Mouse (Mus musculus): ENCODE results near the gene Gm5741.
A peak's percentile ranks its signal among the peaks of the same experiment; 100 is the strongest.

The Gm5741 gene

DNA sequence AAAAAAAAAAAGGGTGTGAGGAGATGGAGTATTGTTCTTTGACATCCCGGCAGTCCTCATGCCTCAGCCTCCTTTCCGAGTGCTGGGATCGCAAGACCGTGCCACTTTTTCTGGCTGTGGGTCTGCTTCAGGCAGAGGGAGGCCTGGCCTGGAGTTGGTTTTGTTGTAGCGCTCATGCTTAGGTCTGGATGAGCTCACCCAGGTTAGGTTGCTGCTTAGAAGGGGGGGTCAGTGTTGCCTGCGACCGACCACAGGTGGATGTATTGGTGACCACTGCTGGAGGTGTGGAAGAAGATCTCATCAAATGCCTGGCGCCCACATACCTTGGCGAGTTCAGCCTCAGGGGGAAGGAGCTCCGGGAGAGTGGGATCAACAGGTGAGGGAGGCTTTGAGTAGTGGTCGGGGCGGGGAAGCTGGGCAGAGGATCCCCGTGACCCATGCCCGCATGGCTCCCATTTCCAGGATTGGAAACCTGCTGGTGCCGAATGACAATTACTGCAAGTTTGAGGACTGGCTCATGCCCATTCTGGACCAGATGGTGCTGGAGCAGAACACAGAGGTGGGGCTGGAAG is 5.3 kb upstream of the Gm5741 start:
- no peak for DNase-seq

DNA sequence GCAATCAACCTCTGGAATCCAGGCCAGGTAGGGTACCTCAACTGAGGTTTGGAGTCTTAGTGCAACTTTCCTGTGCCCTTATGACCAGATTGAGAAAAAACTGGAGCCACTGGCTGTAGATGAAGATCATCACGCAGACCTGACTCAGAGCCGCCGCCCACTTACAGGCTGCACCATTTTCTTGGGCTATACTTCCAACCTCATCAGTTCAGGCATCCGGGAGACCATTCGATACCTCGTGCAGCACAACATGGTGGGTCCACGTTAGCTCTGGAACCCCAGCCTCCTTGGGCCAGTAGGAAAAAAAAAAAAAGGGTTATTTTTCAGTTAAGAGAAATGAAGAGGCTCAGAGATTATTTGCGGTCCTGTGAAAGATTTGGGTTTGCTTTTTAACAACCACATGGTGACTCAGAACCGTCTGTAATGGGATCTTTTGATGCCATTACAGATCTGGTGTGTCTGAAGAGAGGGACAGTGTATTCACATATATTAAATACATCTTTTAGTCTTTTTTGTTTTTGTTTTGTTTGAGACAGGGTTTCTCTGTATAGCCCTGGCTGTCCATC is 4.7 kb upstream of the Gm5741 start:
- no peak for DNase-seq

DNA sequence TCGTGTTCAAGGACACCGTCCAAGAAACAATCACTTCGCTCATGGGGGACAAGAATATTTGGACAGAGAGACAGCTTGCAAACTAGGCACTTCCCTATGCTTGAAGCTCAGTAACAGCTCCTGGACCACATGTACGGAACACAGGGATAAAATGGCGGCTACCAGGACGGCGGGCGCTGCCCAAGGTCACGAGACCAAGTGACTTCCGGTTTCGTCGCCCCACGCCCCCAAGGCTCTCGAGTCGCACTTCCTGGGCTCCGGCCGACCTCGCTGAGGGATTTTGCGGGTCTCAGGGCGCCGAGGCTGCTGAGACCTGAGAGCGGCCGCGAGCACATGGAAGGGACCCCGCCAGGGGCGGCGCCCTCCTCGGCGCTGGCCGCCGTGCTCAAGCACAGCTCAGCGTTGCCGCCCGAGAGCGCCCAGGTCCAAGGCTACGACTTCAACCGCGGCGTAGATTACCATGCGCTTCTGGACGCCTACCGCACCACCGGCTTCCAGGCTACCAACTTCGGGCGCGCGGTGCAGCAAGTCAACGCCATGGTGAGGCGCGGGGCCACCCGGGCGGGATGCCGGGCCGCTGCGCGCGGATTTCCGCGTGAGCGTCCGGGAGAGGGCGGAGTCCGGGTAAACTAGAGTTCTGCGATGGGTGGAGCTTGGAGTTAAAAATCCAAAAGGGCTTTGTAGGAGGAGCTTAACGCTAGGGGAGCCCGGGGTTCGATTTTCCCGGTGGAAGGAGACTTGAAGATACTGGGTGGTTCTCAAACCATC is 3.9 kb upstream of the Gm5741 start, which contains the start of gene Dhps:
Gene Dhps, plus strand, starts transcription at position 244 of the 768 bp plus-strand sequence.
- DNase-seq, result peak; percentile 92

DNA sequence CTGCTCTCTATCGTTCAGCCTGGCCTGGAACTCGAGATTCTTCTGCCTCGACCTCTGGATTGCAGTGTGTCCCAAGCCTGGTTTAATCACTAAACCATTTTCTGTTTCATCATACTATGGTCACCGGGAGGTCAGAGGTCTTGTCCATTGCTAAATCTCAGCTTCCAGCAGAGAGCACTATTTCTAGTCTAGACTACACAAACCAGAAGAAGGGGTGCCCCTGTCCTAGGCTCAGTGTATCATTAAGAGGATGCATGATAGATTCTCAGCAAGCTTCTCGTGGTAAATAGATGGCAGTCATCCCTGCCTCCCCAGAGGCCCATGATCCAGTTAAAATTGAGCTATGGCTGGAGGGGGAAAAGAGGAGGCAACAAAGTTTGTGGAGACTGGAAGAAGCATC is 3.3 kb upstream of the Gm5741 start:
- DNase-seq, result peak; percentile 18

DNA sequence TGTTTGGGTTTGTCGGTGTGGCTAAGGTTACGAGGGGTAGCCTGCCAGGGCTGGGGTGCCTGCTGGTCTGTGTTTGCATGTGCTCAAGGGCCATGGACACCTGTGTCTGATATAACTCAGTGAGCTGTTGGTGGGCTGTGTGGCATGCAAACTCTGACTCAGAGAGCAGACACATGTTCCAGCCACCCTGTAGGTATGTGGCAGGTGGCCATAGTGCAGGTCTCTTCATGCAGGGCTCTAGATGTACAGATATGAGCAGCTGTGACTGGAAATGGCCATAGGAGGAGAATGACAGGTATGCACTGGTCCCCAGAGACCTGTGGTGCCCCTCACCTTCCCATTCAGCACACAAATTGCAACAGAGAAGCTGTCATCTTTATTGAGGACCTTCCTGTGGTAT is 627 bp downstream of the Gm5741 start:
- no peak for DNase-seq

DNA sequence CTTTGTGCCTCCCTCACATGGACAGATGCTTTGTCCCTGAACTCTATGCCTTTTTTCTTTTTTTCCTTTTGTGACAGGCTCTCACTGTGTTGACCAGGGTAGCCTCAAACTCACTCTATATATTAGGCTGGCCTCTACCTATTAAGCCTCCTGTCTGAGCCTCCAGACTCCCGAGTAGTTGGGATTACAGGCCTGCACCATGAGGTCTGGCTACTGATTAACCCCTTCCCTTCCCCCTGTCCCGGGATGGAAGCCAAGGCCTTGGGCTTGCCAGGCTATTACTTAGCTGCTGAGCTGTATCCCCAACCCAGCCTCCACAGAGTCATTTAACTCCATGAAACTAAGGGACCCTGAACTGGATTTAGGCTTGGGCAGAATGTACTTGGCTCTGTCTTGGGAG is 2.6 kb downstream of the Gm5741 start:
- DNase-seq, result peak; percentile 39

DNA sequence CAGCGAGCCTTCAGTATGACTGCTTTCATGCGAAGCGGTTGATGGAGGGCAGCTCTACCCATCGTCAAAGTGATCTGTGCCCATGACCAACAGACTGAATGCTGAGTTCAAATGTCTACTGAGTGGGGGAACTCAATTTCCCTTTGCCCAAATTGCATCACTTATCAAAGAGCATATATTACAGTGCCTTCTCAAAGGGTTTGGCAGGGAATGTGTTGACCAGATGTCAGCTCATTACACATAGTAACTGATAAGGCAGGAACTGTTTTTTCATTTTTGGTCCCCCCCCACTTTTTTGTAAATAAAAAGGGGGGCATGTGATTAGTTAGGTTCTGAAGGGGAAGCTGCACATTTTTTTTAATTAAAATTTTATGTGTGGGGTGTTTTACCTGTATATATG is 5.2 kb downstream of the Gm5741 start:
- no peak for DNase-seq

DNA sequence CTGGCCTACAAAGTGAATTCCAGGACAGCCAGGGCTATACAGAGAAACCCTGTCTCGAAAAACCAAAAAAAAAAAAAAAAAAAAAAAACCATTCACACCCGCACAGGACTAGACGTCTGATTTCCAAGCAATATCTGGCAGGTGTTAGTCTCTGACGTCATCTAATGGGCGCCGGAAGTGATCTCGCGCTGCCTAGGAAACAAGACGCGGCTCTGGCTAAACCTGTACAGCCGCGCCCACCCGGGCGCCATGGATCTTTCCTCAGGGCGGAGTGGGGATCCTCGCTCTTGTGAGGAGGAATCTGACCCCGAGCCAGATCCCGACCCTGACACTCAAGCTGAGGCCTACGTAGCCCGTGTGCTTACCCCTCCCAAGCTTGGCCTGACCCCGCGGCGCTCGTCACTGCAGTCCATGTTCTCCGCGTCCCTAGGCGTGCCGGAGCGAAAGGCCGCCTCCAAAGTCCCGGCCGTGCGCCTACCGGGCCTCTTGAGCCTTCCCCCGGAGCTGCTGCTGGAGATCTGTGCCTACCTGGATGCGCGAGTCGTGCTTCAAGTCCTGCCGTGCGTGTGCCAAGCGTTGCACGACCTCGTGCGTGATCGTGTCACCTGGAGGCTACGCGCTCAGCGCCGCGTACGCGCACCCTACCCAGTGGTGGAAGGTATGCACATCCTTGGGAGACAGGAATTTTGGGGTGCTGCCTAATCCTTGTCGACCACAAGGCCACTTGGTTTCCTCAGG is 7.7 kb downstream of the Gm5741 start, which contains the start of gene Fbxw9:
Gene Fbxw9, plus strand, starts transcription at position 177 of the 738 bp plus-strand sequence.
- DNase-seq, result peak; percentile 82

DNA sequence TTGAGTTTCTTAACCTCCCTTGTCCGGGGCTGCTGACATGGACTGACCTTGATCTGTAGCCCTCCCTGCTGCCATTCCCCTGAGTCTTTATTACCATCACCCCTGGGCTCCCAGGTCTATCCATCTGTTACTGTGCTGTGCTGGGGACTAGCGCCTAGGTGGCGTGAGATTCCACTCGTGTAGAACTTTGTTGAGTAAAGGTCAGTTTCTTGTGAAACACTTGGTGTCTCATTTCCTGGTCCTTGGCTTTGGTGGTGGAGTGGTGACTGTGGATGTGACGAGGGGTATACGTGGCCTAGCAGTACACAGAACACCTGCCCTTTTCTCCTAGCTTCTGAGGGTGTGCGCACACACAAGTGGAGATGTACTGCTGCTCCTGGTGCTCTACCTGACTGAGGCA is 10.4 kb downstream of the Gm5741 start:
- no peak for DNase-seq

DNA sequence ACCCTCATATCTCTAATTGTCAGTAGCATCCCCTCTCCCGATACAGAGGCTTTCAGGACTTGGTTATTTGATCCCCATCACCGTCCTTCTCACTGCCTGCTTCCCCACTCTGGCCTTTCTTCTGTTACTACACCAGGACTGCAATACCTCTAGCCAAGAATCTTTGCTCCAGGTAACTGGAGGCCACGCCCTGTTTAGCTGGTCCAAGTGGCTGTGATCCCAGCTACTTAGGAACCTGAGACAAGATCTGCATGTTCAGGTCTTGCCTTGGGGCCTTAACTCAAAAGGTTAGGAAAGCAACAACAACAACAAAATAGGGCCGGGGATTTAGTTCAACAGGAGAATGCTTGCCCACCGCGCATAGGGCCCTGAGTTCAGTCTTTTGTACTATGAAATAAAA is 24.2 kb downstream of the Gm5741 start:
- DNase-seq, result no peak

DNA sequence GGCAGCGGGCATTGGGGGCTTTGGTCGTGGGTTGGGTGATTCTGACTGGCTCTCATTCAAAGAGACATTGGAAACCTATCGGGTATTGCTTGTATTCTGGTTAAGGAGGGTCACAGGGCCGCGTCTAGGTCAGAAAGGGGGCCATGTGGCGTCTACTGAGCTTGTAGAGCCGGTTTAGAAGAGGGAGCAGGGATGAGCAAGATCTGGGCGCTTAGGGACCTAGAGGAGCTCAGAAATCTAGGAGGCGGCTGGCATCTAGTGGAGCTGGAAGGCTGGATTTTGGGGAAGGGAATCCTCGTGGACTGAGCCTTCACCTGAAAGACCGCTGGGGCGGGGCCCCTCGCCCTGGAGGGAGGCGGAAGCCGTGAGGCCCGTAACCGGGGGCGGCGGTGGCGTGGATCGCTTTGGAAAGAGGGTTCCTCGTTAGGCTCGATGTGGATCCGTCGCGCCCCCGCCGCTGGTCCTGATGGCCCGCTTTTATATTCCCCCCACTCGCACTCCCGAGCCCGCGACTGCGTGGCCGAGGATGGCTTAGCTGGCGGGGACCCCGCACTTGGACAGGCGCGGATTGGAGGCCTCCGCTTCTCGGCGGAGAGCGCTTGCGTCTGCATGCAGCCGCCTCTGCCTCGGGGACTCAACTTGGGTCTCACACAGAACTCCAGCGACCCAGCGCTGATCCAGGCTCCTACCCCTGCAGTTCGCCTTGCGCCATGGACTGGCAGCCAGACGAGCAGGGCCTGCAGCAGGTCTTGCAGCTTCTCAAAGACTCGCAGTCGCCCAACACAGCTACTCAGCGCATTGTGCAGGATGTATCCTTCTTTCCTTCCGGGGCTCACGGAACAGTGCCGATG is 29.9 kb downstream of the Gm5741 start:
- DNase-seq, result peak; percentile 85

DNA sequence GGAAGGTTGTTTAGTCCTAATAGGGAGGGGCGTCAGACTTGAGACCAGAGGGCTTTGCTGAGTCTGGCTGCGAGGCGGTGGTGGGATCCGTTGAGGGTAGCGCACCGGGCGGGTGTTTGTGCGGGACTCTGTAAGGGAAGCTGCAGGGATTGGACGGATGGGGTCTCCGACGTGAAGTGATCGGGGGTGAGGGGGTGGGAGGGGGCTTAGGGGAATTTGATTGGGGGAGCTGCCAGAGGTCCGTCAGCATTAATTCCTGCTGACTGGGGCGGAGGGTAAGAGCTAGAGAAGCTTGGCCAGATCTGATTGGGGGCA is 30.5 kb downstream of the Gm5741 start:
- DNase-seq, result no peak

DNA sequence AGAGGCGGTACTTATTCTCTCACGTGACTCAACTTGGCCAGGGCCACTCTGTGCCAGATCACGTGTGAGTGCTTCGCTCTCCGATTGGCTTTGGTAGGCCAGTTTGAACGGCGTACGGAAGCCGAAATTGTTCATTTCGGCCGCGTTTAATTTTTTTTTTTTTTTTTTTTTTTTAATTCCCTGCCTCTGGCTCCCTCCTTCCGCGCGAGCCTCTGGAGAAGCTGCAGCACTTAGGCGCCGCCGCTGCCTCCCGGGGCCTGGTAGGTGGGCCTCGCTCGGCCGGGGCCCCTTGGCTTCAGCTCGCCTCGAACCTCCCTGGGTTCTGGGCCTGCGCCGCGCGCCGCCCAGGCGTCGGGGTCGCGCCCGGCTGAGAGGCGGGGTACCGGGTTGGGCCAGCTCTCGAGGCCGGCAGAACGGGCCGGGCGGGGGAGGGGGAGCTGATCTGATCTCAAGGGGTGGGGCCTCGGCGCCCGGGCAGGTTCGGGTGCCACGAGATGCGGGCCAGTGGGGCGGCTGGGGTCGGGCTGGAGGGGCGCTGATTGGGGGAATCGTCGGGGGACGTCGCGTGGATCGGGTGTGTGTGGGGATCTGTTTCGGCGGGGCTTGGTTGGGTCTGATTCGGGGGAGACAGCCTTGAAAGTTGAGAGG is 30.9 kb downstream of the Gm5741 start, which contains the start of gene Tnpo2:
Gene Tnpo2, plus strand, starts transcription at position 198 of the 648 bp plus-strand sequence.
- peak; percentile 92 for DNase-seq

DNA sequence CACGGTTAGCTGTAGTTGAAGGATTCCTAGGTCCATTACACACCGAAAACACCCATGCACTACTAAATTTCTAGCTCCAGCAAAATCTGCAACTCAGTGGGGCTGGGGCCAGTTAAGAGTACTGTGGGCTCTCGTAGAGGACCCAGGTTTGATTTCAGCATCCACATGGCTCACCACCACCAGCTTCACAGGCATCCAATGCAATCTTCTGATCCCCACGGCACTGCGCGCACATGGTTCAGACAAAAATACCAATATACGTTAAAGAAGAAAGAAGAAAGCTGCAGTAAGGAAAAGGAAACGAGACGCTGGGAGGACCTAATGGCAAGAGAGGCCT is 31.4 kb downstream of the Gm5741 start:
- DNase-seq, result no peak

DNA sequence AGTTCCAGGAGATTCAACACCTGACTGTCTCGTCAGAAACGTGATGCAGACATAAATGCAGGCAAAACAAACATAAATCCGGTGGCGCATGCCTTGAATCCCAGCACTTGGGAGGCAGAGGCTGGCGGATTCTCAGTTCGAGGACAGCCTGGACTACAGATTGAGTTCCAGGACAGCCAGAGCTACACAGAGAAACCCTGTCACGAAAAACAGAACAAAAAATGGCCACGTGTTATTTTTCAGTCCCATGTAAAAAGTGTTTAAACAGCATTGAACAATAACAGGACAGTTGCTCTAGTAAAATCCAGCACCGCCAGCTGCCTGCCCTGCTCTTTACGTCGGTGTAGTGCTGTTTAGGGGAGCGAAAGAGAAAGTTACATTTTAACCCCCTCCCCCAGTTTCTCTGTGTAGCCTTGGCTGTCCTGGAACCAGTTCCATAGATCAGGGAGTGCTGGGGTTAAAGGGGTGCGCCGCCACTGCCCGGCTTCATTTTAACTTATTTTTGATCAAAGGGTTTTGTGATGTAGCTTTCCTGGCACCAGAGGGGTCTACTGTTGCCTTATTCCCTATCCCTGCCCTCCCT is 32.0 kb downstream of the Gm5741 start:
- DNase-seq, result peak; percentile 29

DNA sequence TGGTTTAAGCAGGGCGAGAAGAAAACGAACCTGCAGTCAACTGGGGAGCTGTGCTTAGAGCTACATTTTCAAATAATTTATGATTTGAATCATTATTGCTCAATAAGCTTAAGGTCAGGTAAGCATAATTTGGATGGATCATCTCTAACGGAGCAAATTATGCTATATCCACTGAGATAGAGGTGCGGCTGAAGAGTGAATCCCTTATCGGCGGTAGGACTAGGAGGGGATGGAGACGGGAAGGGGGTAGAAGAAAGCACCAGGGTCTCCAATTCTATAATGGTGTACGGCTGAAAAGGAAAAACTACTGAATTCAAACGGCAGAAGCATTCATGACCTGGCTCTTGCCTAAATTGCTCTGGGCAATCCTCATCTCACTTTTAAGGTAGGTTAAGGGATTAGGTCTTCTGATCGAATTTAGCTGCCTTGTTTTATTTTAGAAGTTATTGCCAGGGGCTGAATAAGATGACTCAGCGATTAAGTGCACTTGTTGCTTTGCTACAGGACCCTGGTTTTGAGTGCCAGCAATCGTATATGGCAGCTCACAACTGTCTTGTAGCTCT is 32.5 kb downstream of the Gm5741 start:
- no peak for DNase-seq

DNA sequence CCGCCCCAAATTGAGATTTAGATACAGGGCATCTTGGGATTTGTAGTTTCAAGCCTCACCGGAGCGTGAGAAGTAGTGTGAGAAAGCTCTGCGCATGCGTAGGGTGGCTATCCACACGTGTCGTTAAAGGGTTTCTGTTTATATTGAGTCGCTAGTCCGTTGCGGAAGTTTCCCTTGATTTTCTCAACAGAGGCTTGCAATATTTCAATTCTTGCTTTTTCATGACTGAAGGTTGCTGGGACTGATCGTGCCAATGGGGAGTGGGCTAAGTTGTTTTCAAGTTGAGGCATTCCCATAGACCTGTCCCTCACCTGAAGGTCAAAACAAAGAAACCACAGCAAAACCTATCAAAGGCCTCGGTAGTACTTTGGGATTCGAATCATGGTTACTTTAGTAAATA is 33.0 kb downstream of the Gm5741 start:
- DNase-seq, result peak; percentile 84

DNA sequence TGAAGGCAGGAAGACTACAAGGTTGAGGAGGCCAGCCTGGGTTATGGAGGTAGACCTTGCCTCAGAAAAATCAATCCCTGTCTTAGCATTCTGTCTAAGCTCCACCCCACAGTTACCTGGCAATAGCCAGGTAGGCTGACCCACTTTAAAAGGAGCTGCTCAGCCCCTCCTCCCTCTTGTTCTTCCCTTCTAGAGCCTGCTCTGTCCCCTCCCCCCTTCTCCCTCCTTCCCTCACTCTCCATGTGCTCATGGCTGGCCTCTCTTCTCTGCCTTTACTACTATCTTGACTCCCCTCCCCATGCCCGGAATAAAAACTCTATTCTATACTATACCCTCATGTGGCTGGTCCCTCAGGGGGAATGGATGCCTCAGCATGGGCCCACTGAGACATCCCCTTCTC is 33.9 kb downstream of the Gm5741 start:
- no peak for DNase-seq

DNA sequence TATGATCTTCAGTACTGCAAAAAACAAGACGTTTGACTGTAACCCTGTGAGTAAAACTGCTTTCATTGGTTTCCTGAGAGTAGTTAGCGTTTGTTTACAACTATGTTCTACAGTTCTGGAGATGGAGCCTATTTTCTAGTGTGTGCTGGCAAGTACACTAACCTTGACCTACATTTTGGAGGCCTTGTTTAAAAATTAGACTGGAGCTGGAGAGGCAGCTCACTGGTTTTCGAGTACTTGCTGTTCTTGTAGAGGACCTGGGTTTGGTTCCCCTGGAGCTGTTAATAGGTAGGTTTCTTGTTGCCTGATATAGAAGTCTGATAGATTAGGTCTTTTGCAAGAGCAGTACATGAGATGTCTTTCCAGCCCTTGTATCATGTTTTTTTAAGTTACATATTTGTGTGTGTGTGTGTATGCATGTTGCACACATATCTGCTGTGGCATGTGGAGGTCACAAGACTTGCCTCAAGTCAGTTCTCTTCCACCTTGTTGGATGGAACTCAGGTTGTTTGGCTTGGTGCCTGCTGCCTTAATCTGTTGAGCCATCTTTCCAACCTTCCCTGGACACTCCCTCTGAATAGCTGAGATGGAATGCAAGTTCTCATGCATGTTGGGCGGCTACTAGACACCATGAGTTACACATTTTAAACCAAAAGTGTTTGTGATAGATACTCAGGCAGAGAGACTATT is 35.0 kb downstream of the Gm5741 start:
- DNase-seq, result no peak

DNA sequence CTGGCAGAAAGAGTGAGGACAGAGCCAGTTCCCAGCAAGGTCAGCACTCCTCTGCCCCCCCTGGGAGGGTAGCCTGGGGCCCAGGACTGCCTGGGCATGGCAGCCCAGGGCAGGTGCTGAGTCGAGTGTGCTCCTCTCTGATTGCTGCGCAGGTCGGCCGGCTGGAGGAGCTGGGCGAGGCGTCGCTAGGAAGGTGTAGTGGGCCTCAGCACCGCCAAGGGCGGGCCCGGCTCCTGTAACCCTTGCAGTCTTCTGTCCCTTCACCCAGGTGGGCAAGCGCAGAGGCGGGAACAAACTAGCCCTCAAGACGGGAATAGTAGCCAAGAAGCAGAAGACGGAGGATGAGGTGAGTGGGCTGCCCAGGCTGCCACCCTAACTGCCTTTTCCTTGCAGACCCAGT is 38.5 kb downstream of the Gm5741 start:
- no peak for DNase-seq

DNA sequence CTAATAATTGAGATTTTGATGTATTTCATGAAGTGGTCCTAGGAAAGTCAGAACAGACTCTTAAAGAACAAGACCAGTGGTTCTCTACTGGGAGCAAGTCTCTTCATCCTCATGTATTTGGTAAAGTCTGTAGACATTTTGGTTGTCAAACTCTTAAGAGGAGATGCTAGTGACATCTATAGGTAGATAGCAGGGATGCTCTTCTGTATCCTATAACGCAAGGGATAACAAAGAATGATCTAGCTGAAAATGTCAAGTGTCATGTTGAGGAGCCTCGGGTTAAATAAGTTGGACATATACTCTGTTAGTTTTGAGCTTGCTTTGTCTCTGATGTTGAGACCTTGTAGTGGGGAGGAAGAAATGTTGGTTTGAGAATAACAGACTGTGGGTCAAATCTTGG is 39.9 kb downstream of the Gm5741 start:
- DNase-seq, result no peak

All from liver (tissue).